Mouse (Mus musculus) ES-E14 (cell line): ENCODE measurements around the gene Baz2a. TPM values are rescaled to one million over a fixed set of nuclear protein-coding genes. Genes with fewer than 3 reads are reported as not detected.

ENCODE experiments used
- DNase-seq: peaks from one replicate; pipeline ENCODE4 v3.0.0-alpha.2; 2013; ENCODE audit warnings: low read depth, low spot score
- H3K27ac ChIP-seq: 2 replicates; pipeline ENCODE4 v1.5.1; 2012; ENCODE audit warnings: low read depth, mild to moderate bottlenecking, low read length, moderate library complexity, mixed read lengths; ENCODE audit not compliant: poor library complexity, insufficient read depth, severe bottlenecking
- H3K36me3 ChIP-seq: 2 replicates; pipeline ENCODE4 v1.6.1; 2012; ENCODE audit warnings: mild to moderate bottlenecking, low read length, moderate library complexity, mixed read lengths; ENCODE audit not compliant: control insufficient read depth, poor library complexity, insufficient read depth, severe bottlenecking
- H3K4me1 ChIP-seq, 2 experiments: fragments of 150-350 bp in 1 of 2; sonication (generic) in 1 of 2; 2 replicates each; pipeline ENCODE4 v1.6.1; 2012; ENCODE audit warnings: low read length in 2 of 2, mild to moderate bottlenecking in 1 of 2, mixed read lengths in 1 of 2; ENCODE audit not compliant: control insufficient read depth in 2 of 2, insufficient read depth in 2 of 2, poor library complexity in 1 of 2
- H3K4me3 ChIP-seq, 2 experiments: fragments of 150-350 bp in 1 of 2; sonication (generic) in 1 of 2; 2 replicates each; pipeline ENCODE4 v1.5.1; 2012; ENCODE audit warnings: low read length in 2 of 2, low read depth in 1 of 2, mild to moderate bottlenecking in 1 of 2, mixed read lengths in 1 of 2; ENCODE audit not compliant: insufficient read depth in 1 of 2, poor library complexity in 1 of 2, severe bottlenecking in 1 of 2
- H3K9ac ChIP-seq: 2 replicates; pipeline ENCODE4 v1.6.1; 2012; ENCODE audit warnings: low read depth, mild to moderate bottlenecking, low read length, mixed read lengths; ENCODE audit not compliant: poor library complexity, insufficient read depth, severe bottlenecking
- H3K9me3 ChIP-seq: fragments of 150-350 bp; sonication (generic); 2 replicates; pipeline ENCODE4 v1.6.1; 2012; ENCODE audit warnings: low read depth, mild to moderate bottlenecking, low read length; ENCODE audit not compliant: control insufficient read depth, insufficient read depth
- CHD2 ChIP-seq: IDR thresholded peaks from 2 replicates; pipeline ENCODE4 v1.6.1; 2014; ENCODE audit warnings: mild to moderate bottlenecking, low read depth, low read length, inconsistent platforms
- HCFC1 ChIP-seq: IDR thresholded peaks from 2 replicates; pipeline ENCODE4 v1.6.1; 2012; ENCODE audit warnings: low read length, inconsistent platforms, borderline replicate concordance; ENCODE audit not compliant: insufficient read depth
- MAFK ChIP-seq: IDR thresholded peaks from 2 replicates; pipeline ENCODE4 v1.6.1; 2014; ENCODE audit warnings: mild to moderate bottlenecking, low read depth, low read length, inconsistent platforms; ENCODE audit not compliant: insufficient read depth
- ZC3H11A ChIP-seq: IDR thresholded peaks from 2 replicates; pipeline ENCODE4 v1.6.1; 2012; ENCODE audit warnings: low read depth, mild to moderate bottlenecking, inconsistent platforms, low read length, borderline replicate concordance
- ZNF384 ChIP-seq: IDR thresholded peaks from 2 replicates; pipeline ENCODE4 v1.6.1; 2012; ENCODE audit warnings: low read depth, low read length, inconsistent platforms
- in situ Hi-C, 2 experiments: fragments of 600-800 bp; cut with MboI; formaldehyde crosslinking; loops; one replicate each; pipeline ENCODE4 v1.15.1; 2025; ENCODE audit warnings: low sequenced_read_pairs in 2 of 2, inconsistent platforms in 1 of 2; ENCODE audit not compliant: unreplicated experiment in 2 of 2
- total RNA-seq: library from RNA; depleted of rRNA; stranded (reverse); fragments of 300-350 nt; gene quantifications from 2 replicates; pipeline ENCODE4 v1.2.3, GENCODE M21; 2012; rRNA removed

The Baz2a gene
- total RNA-seq, 1 experiment: 42.8 TPM

GRCm38 (mm10) chr10:128175996-128176755, 84.8 kb downstream of the Baz2a start:
- Histone ChIP-seq H3K27ac (peak overlapping the region; percentile 58; the same call in 1 of the 2 replicates), H3K9ac (peak overlapping the region; percentile 81), H3K36me3 (no peaks in the 10 kb centered on the region), H3K4me3 (peak overlapping the region; percentile 81 to 83), H3K9me3 (no peaks in the 10 kb centered on the region), H3K4me1 (peaks cover 2 to 12% of the 10 kb centered on the region in 2 experiments)
- TF ChIP-seq ZNF384 (no peak), ZC3H11A (no peak), MAFK (no peak), HCFC1 (no peak), CHD2 (no peak)
- no peak for DNase-seq
- in situ Hi-C loops: no loop called here

- Histone ChIP-seq H3K36me3 (no peaks in the 10 kb centered on the region), H3K9me3 (no peaks in the 10 kb centered on the region), H3K9ac (no peak overlapping the region), H3K4me3 (no peak overlapping the region), H3K4me1 (peaks cover 2 to 11% of the 10 kb centered on the region in 2 experiments), H3K27ac (no peak overlapping the region)
- in situ Hi-C loops: no loop called here
- no peak for DNase-seq
- TF ChIP-seq MAFK (no peak), CHD2 (no peak), ZC3H11A (no peak), ZNF384 (no peak), HCFC1 (no peak)
Observed at GRCm38 (mm10) chr10:128177316-128177715, 85.9 kb downstream of the Baz2a start.

Other genes starting within 250 kb of the Baz2a start
- not detected in 2 replicates for gene Rdh19, start 241.6 kb upstream of the Baz2a start, total RNA-seq
- gene Rdh16f2, start 225.1 kb upstream of the Baz2a start, total RNA-seq: 0.26 TPM in 1 of 2 replicates, not detected in the other
- not detected in 2 replicates for gene Rdh7, start 202.8 kb upstream of the Baz2a start, total RNA-seq
- 0.27 TPM in 1 of 2 replicates, not detected in the other for gene Sdr9c7, start 193.1 kb upstream of the Baz2a start, total RNA-seq
- 0.22 TPM in 1 of 2 replicates, not detected in the other for gene Hsd17b6, start 84.0 kb upstream of the Baz2a start, total RNA-seq
- gene Prim1, start 76.4 kb upstream of the Baz2a start, total RNA-seq: 51.8 and 63.5 TPM in 2 replicates
- gene Naca, start 56.0 kb upstream of the Baz2a start, total RNA-seq: 746 and 1,114 TPM in 2 replicates
- 125 and 240 TPM in 2 replicates for gene Ptges3, start 32.6 kb upstream of the Baz2a start, total RNA-seq
- 1,760 and 2,075 TPM in 2 replicates for gene Atp5b, start 8.3 kb upstream of the Baz2a start, total RNA-seq
- gene Rbms2, start 88.7 kb downstream of the Baz2a start, total RNA-seq: 23.2 and 30.8 TPM in 2 replicates
- 21.9 and 40.7 TPM in 2 replicates for gene Gls2, start 102.9 kb downstream of the Baz2a start, total RNA-seq
- 22.1 and 24.9 TPM in 2 replicates for gene Spryd4, start 120.2 kb downstream of the Baz2a start, total RNA-seq
- 2.8 and 6.8 TPM in 2 replicates for gene Mip, start 134.3 kb downstream of the Baz2a start, total RNA-seq
- gene Timeless, start 140.5 kb downstream of the Baz2a start, total RNA-seq: 69.7 and 106 TPM in 2 replicates
- gene Apon, start 162.5 kb downstream of the Baz2a start, total RNA-seq: 0.31 and 0.69 TPM in 2 replicates
- gene Apof, start 177.1 kb downstream of the Baz2a start, total RNA-seq: 1.4 and 2.1 TPM in 2 replicates
- 10.6 and 22.7 TPM in 2 replicates for gene Stat2, start 179.0 kb downstream of the Baz2a start, total RNA-seq
- 4.1 and 6.1 TPM in 2 replicates for gene Il23a, start 207.2 kb downstream of the Baz2a start, total RNA-seq
- gene Pan2, start 211.8 kb downstream of the Baz2a start, total RNA-seq: 21.9 and 25.4 TPM in 2 replicates
- gene Cnpy2, start 230.9 kb downstream of the Baz2a start, total RNA-seq: 218 and 257 TPM in 2 replicates
- gene Cs, start 246.2 kb downstream of the Baz2a start, total RNA-seq: 107 and 143 TPM in 2 replicates